Mouse (Mus musculus) neural tube, embryonic 12.5 days (tissue): ENCODE results near the gene Slc25a19. TPM values are rescaled to one million over a fixed set of nuclear protein-coding genes. Genes with fewer than 3 reads are reported as not detected.
A peak's percentile ranks its signal among the peaks of the same experiment; 100 is the strongest.

Experiments used
- ATAC-seq: fragments of 200-750 bp; cut with Nextera tagmentation; 2 replicates; pipeline ENCODE4 v1.8.0; 2017; ENCODE audit warnings: low read depth, mild to moderate bottlenecking, moderate TSS enrichment, moderate library complexity; ENCODE audit not compliant: low FRiP score
- H3K27ac ChIP-seq: fragments of 300-500 bp; sonication (generic); 2 replicates; pipeline ENCODE4 v1.5.1; 2016
- H3K27me3 ChIP-seq: fragments of 300-500 bp; sonication (generic); replicated peaks from 2 replicates; pipeline ENCODE4 v1.6.1; 2016; ENCODE audit warnings: mild to moderate bottlenecking
- H3K36me3 ChIP-seq: fragments of 300-500 bp; sonication (generic); 2 replicates; pipeline ENCODE4 v1.6.1; 2016; ENCODE audit warnings: mild to moderate bottlenecking
- H3K4me1 ChIP-seq: fragments of 300-500 bp; sonication (generic); 2 replicates; pipeline ENCODE4 v1.6.1; 2016
- H3K4me2 ChIP-seq: fragments of 300-500 bp; sonication (generic); replicated peaks from 2 replicates; pipeline ENCODE4 v1.6.1; 2016; ENCODE audit warnings: mild to moderate bottlenecking
- H3K4me3 ChIP-seq: fragments of 300-500 bp; sonication (generic); 2 replicates; pipeline ENCODE4 v1.5.1; 2016
- H3K9ac ChIP-seq: fragments of 300-500 bp; sonication (generic); 2 replicates; pipeline ENCODE4 v1.6.1; 2016; ENCODE audit warnings: mild to moderate bottlenecking
- H3K9me3 ChIP-seq: fragments of 300-500 bp; sonication (generic); 2 replicates; pipeline ENCODE4 v1.6.1; 2016; ENCODE audit warnings: mild to moderate bottlenecking
- WGBS: fragments of 180-500 bp; shearing (Covaris S2); methylation state at CpG from one replicate; pipeline ENCODE4 v1.1.7; 2016; 5-methylcytosine and 5-hydroxymethylcytosine counted together
- polyA plus RNA-seq: library from polyadenylated mRNA; unstranded; fragments of >200 nt; fragmentation: Nextera tagmentation; extraction: Ambion mirVana; gene quantifications from 2 replicates; pipeline ENCODE4 v1.2.1, GENCODE M21; 2016

Gene Slc25a19
- polyA plus RNA-seq, 1 experiment from 2014 or later: 28.2 TPM

- H3K27ac ChIP-seq: no peak overlapping the region
- WGBS: 51% methylated on average over 11 of the region's 11 CpGs
These were observed 1.1 kb downstream of the Slc25a19 start for GRCm38 (mm10) chr11:115626824-115627616.

GRCm38 (mm10) chr11:115625877-115626276 is 2.2 kb downstream of the Slc25a19 start:
- Histone ChIP-seq H3K27me3 (no peaks in the 10 kb centered on the region), H3K4me1 (peaks cover 11% of the 10 kb centered on the region; the same call in 1 of the 2 replicates), H3K9ac (no peak overlapping the region), H3K4me2 (no peak overlapping the region), H3K27ac (no peak overlapping the region), H3K9me3 (no peaks in the 10 kb centered on the region), H3K36me3 (peaks cover 17% of the 10 kb centered on the region), H3K4me3 (no peak overlapping the region)
- WGBS: 84% methylated on average over 9 of the region's 9 CpGs
- no peak for ATAC-seq

More at GRCm38 (mm10) chr11:115626824-115627616, 1.1 kb downstream of the Slc25a19 start:
- Histone ChIP-seq H3K36me3 (peaks cover 10% of the 10 kb centered on the region), H3K4me1 (peaks cover 11% of the 10 kb centered on the region; the same call in 1 of the 2 replicates), H3K9ac (peak overlapping the region; percentile 64; the same call in 1 of the 2 replicates), H3K9me3 (no peaks in the 10 kb centered on the region), H3K27me3 (no peaks in the 10 kb centered on the region), H3K4me3 (peak overlapping the region; percentile 63), H3K4me2 (peak overlapping the region; percentile 84)
- no peak for ATAC-seq

- H3K4me3 ChIP-seq: no peak overlapping the region
These were observed 4.5 kb downstream of the Slc25a19 start for GRCm38 (mm10) chr11:115623487-115624070.

GRCm38 (mm10) chr11:115619949-115620348 is 8.1 kb downstream of the Slc25a19 start:
- Histone ChIP-seq H3K27me3 (no peaks in the 10 kb centered on the region), H3K4me3 (no peak overlapping the region), H3K9ac (no peak overlapping the region), H3K27ac (no peak overlapping the region), H3K36me3 (peaks cover 50% of the 10 kb centered on the region), H3K4me1 (no peaks in the 10 kb centered on the region), H3K4me2 (no peak overlapping the region), H3K9me3 (no peaks in the 10 kb centered on the region)
- WGBS: 96% methylated on average over 7 of the region's 7 CpGs
- ATAC-seq: no peak

More at GRCm38 (mm10) chr11:115623487-115624070, 4.5 kb downstream of the Slc25a19 start:
- 80% methylated on average over 9 of the region's 9 CpGs for WGBS
- Histone ChIP-seq H3K27me3 (no peaks in the 10 kb centered on the region), H3K4me2 (no peak overlapping the region), H3K9ac (no peak overlapping the region), H3K4me1 (peaks cover 9% of the 10 kb centered on the region; the same call in 1 of the 2 replicates), H3K27ac (no peak overlapping the region), H3K36me3 (peaks cover 33% of the 10 kb centered on the region), H3K9me3 (no peaks in the 10 kb centered on the region)
- no peak for ATAC-seq

- Histone ChIP-seq H3K27ac (no peak overlapping the region), H3K4me2 (no peak overlapping the region), H3K4me3 (no peak overlapping the region), H3K27me3 (no peaks in the 10 kb centered on the region), H3K36me3 (peaks cover 55% of the 10 kb centered on the region), H3K9me3 (no peaks in the 10 kb centered on the region), H3K4me1 (no peaks in the 10 kb centered on the region), H3K9ac (0 out of 2 replicates have a peak overlapping the region, but pooled peaks have one; percentile 35)
- 91% methylated on average over 16 of the region's 16 CpGs for WGBS
- no peak for ATAC-seq
These were observed 9.2 kb downstream of the Slc25a19 start for GRCm38 (mm10) chr11:115618732-115619516.

- Histone ChIP-seq H3K4me1 (peaks cover 8% of the 10 kb centered on the region), H3K36me3 (peaks cover 55% of the 10 kb centered on the region), H3K27ac (no peak overlapping the region), H3K27me3 (no peaks in the 10 kb centered on the region), H3K9ac (no peak overlapping the region), H3K4me2 (no peak overlapping the region), H3K4me3 (no peak overlapping the region), H3K9me3 (no peaks in the 10 kb centered on the region)
- no peak for ATAC-seq
- 91% methylated on average over 2 of the region's 2 CpGs for WGBS
These were observed 10.1 kb downstream of the Slc25a19 start for GRCm38 (mm10) chr11:115618001-115618400.

GRCm38 (mm10) chr11:115616893-115617292 is 11.2 kb downstream of the Slc25a19 start:
- Histone ChIP-seq H3K4me1 (peaks cover 12% of the 10 kb centered on the region), H3K36me3 (peaks cover 45% of the 10 kb centered on the region), H3K4me3 (no peak overlapping the region), H3K9ac (no peak overlapping the region), H3K9me3 (no peaks in the 10 kb centered on the region), H3K4me2 (no peak overlapping the region), H3K27me3 (no peaks in the 10 kb centered on the region), H3K27ac (no peak overlapping the region)
- 89% methylated on average over 6 of the region's 6 CpGs for WGBS
- ATAC-seq: no peak

GRCm38 (mm10) chr11:115616371-115616770 is 11.7 kb downstream of the Slc25a19 start:
- 96% methylated on average over 7 of the region's 7 CpGs for WGBS
- Histone ChIP-seq H3K4me1 (peaks cover 16% of the 10 kb centered on the region), H3K36me3 (peaks cover 44% of the 10 kb centered on the region), H3K9ac (no peak overlapping the region), H3K4me2 (no peak overlapping the region), H3K27me3 (no peaks in the 10 kb centered on the region), H3K27ac (no peak overlapping the region), H3K9me3 (no peaks in the 10 kb centered on the region), H3K4me3 (no peak overlapping the region)
- ATAC-seq: no peak

GRCm38 (mm10) chr11:115615875-115616274 is 12.2 kb downstream of the Slc25a19 start:
- Histone ChIP-seq H3K27ac (no peak overlapping the region), H3K4me2 (no peak overlapping the region), H3K4me1 (peaks cover 16% of the 10 kb centered on the region), H3K4me3 (no peak overlapping the region), H3K9me3 (no peaks in the 10 kb centered on the region), H3K9ac (no peak overlapping the region), H3K27me3 (no peaks in the 10 kb centered on the region), H3K36me3 (peaks cover 39% of the 10 kb centered on the region)
- ATAC-seq: no peak
- WGBS: 93% methylated on average over 6 of the region's 6 CpGs

GRCm38 (mm10) chr11:115615108-115615825 is 12.8 kb downstream of the Slc25a19 start:
- no peaks in the 10 kb centered on the region for H3K27me3 ChIP-seq
- H3K36me3 ChIP-seq: peaks cover 33% of the 10 kb centered on the region
- 87% methylated on average over 15 of the region's 15 CpGs for WGBS
- H3K4me2 ChIP-seq: no peak overlapping the region
- no peak overlapping the region for H3K27ac ChIP-seq
- no peak overlapping the region for H3K9ac ChIP-seq
- H3K9me3 ChIP-seq: no peaks in the 10 kb centered on the region
- H3K4me3 ChIP-seq: no peak overlapping the region
- peaks cover 16% of the 10 kb centered on the region for H3K4me1 ChIP-seq
- no peak for ATAC-seq

- Histone ChIP-seq H3K4me2 (no peak overlapping the region), H3K4me1 (peaks cover 16% of the 10 kb centered on the region), H3K27me3 (no peaks in the 10 kb centered on the region), H3K9ac (no peak overlapping the region), H3K36me3 (peaks cover 31% of the 10 kb centered on the region), H3K4me3 (no peak overlapping the region), H3K27ac (no peak overlapping the region), H3K9me3 (no peaks in the 10 kb centered on the region)
- no peak for ATAC-seq
- WGBS: 89% methylated on average over 10 of the region's 10 CpGs
These were observed 13.6 kb downstream of the Slc25a19 start for GRCm38 (mm10) chr11:115614346-115615107.
